Comparison of ENCODE assay signal across 8 mouse cellular contexts in genomic region chr7:126704121-126704980, GRCm38 (mm10). TPM values are rescaled to one million over a fixed set of nuclear protein-coding genes. Genes with fewer than 3 reads are reported as not detected.
DNase-seq lines count a peak whose midpoint lies in the region; ATAC-seq and TF ChIP-seq lines count a peak whose summit lies in the region.

No protein-coding gene starts in this region.

- peak overlapping the region; percentile 61 for H3K9ac ChIP-seq in limb, embryonic 14.5 days (ENCODE audit: low read depth, low read length, severe bottlenecking)
- peak overlapping the region; percentile 98 for H3K9ac ChIP-seq in midbrain, embryonic 15.5 days

- peak; percentile 70 to 85 for DNase-seq in adrenal gland, adult (ENCODE audit: inconsistent age in 2 of 2, low spot score in 1 of 2)
- DNase-seq in adrenal gland, adult 8-10 months, result no peak
- DNase-seq in embryo, embryonic 10 days (ENCODE audit: low spot score), result peak; percentile 78
- DNase-seq in gastrocnemius, postnatal 4 days (ENCODE audit: low spot score in 2 of 2), result peak; percentile 60 to 71
- peak; percentile 45 for DNase-seq in kidney, adult 9 months
- peak; percentile 64 for DNase-seq in limb, embryonic 14.5 days (ENCODE audit: low spot score)
- peak; percentile 82 to 94 for DNase-seq in spleen, adult 2 months (ENCODE audit: low read depth in 1 of 2, low spot score in 2 of 2)

- H3K4me3 ChIP-seq in limb, embryonic 14.5 days (replicated peaks; ENCODE audit: low read length), result peak overlapping the region; percentile 49
- peak overlapping the region; percentile 89 for H3K4me3 ChIP-seq in midbrain, embryonic 15.5 days
- H3K4me3 ChIP-seq in spleen, adult 2 months (ENCODE audit: extremely low read depth, insufficient read depth, insufficient read length), result peak overlapping the region; percentile 83

- no peaks in the 10 kb centered on the region for H3K9me3 ChIP-seq in limb, embryonic 14.5 days (ENCODE audit: control insufficient read depth, low read length)
- no peaks in the 10 kb centered on the region for H3K9me3 ChIP-seq in midbrain, embryonic 15.5 days

- TF ChIP-seq CTCF in spleen, adult 2 months (IDR thresholded peaks at IDR 0.05; ENCODE audit: extremely low read depth, insufficient read depth, insufficient read length, insufficient replicate concordance), result no peak

- TF ChIP-seq POLR2A in limb, embryonic 14.5 days (IDR thresholded peaks at IDR 0.05; ENCODE audit: borderline replicate concordance, extremely low read depth, insufficient read depth, insufficient read length), result no peak
- TF ChIP-seq POLR2A in spleen, adult 2 months (IDR thresholded peaks at IDR 0.05; ENCODE audit: low read depth, low read length), result peak; percentile 96

- no peak overlapping the region for H3K27ac ChIP-seq in limb, embryonic 14.5 days (replicated peaks; ENCODE audit: low read depth, low read length)
- H3K27ac ChIP-seq in midbrain, embryonic 15.5 days, result peak overlapping the region; percentile 90
- H3K27ac ChIP-seq in spleen, adult 2 months (ENCODE audit: insufficient read depth, low read length), result peak overlapping the region; percentile 100

- WGBS in limb, embryonic 14.5 days, result 2% methylated on average over 32 of the region's 39 CpGs
- under 1% methylated on average over 39 of the region's 39 CpGs for WGBS in midbrain, embryonic 15.5 days
- 2% methylated on average over 39 of the region's 39 CpGs for WGBS in spleen, adult 2 months

- peaks cover 7% of the 10 kb centered on the region; the same call in 1 of the 2 replicates for H3K4me1 ChIP-seq in limb, embryonic 14.5 days (ENCODE audit: control insufficient read depth, insufficient read depth, low read length)
- peaks cover 42% of the 10 kb centered on the region for H3K4me1 ChIP-seq in midbrain, embryonic 15.5 days
- peaks cover 33% of the 10 kb centered on the region for H3K4me1 ChIP-seq in spleen, adult 2 months (ENCODE audit: control insufficient read depth, insufficient read depth, insufficient read length)

- H3K27me3 ChIP-seq in limb, embryonic 14.5 days (ENCODE audit: control insufficient read depth, insufficient read depth, low read length), result no peaks in the 10 kb centered on the region
- H3K27me3 ChIP-seq in midbrain, embryonic 15.5 days (replicated peaks), result no peaks in the 10 kb centered on the region
- no peaks in the 10 kb centered on the region for H3K27me3 ChIP-seq in spleen, adult 2 months (ENCODE audit: control insufficient read depth, insufficient read depth, low read length)

- H3K4me2 ChIP-seq in limb, embryonic 14.5 days (replicated peaks; ENCODE audit: low read depth, low read length, severe bottlenecking), result peak overlapping the region; percentile 94
- H3K4me2 ChIP-seq in midbrain, embryonic 15.5 days, result peak overlapping the region; percentile 72

- no peaks in the 10 kb centered on the region for H3K36me3 ChIP-seq in limb, embryonic 14.5 days (ENCODE audit: control insufficient read depth, insufficient read depth, low read length)
- H3K36me3 ChIP-seq in midbrain, embryonic 15.5 days (replicated peaks), result peaks cover 7% of the 10 kb centered on the region
- H3K36me3 ChIP-seq in spleen, adult 2 months (ENCODE audit: control insufficient read depth, insufficient read depth, low read length), result peaks cover 39% of the 10 kb centered on the region

- ATAC-seq in limb, embryonic 14.5 days (ENCODE audit: low FRiP score, low read depth), result peak; percentile 68
- peak; percentile 89 for ATAC-seq in midbrain, embryonic 15.5 days (replicated peaks)

RNA-seq across cellular contexts. Expression of gene Coro1a, which starts 3.2 kb away (rescaled TPM):
- 10 to 100 TPM; 21.0 to 28.2 (median 25.0) TPM for total RNA-seq in adrenal gland, adult 8-10 months (2022)
- 10 to 100 TPM; 11.8 to 14.5 TPM for total RNA-seq in gastrocnemius, postnatal 4 days (2021)
- 33.4 and 45.7 TPM in 2 replicates for polyA plus RNA-seq in limb, embryonic 14.5 days (2012; rRNA removed)
- polyA plus RNA-seq in limb, embryonic 14.5 days (2014; fragmentation: Nextera tagmentation; extraction: Ambion mirVana), result 43.0 and 45.0 TPM in 2 replicates
- 119 and 127 TPM in 2 replicates for polyA plus RNA-seq in midbrain, embryonic 15.5 days (2015; fragmentation: Nextera tagmentation; extraction: Ambion mirVana)
- polyA plus RNA-seq in spleen, adult 2 months (2012; rRNA removed), result 1,755 and 1,932 TPM in 2 replicates

RNA-seq across cellular contexts. Expression of gene Slx1b, which starts 8.8 kb away (rescaled TPM):
- 10 to 100 TPM; 14.7 to 21.1 (median 18.2) TPM for total RNA-seq in adrenal gland, adult 8-10 months (2022)
- total RNA-seq in gastrocnemius, postnatal 4 days (2021), result 1 to 10 TPM; 7.0 to 7.4 TPM
- polyA plus RNA-seq in limb, embryonic 14.5 days (2012; rRNA removed), result 33.2 and 44.0 TPM in 2 replicates
- polyA plus RNA-seq in limb, embryonic 14.5 days (2014; fragmentation: Nextera tagmentation; extraction: Ambion mirVana), result 8.6 and 9.9 TPM in 2 replicates
- 18.3 and 20.9 TPM in 2 replicates for polyA plus RNA-seq in midbrain, embryonic 15.5 days (2015; fragmentation: Nextera tagmentation; extraction: Ambion mirVana)
- polyA plus RNA-seq in spleen, adult 2 months (2012; rRNA removed), result 13.2 and 19.5 TPM in 2 replicates

RNA-seq across cellular contexts. Expression of gene Bola2, which starts 9.2 kb away (rescaled TPM):
- 100 to 1,000 TPM in 1 of 4 experiments, 10 to 100 TPM in 3; 78.0 to 116 (median 95.6) TPM for total RNA-seq in adrenal gland, adult 8-10 months (2022)
- 10 to 100 TPM; 56.2 to 61.9 TPM for total RNA-seq in gastrocnemius, postnatal 4 days (2021)
- 37.3 and 50.4 TPM in 2 replicates for polyA plus RNA-seq in limb, embryonic 14.5 days (2012; rRNA removed)
- 121 and 122 TPM in 2 replicates for polyA plus RNA-seq in limb, embryonic 14.5 days (2014; fragmentation: Nextera tagmentation; extraction: Ambion mirVana)
- polyA plus RNA-seq in midbrain, embryonic 15.5 days (2015; fragmentation: Nextera tagmentation; extraction: Ambion mirVana), result 116 and 126 TPM in 2 replicates
- polyA plus RNA-seq in spleen, adult 2 months (2012; rRNA removed), result 37.4 and 51.8 TPM in 2 replicates

RNA-seq across cellular contexts. Expression of gene Sult1a1, which starts 28.1 kb away (rescaled TPM):
- total RNA-seq in adrenal gland, adult 8-10 months (2022), result 10 to 100 TPM; 33.4 to 42.0 (median 40.2) TPM
- total RNA-seq in gastrocnemius, postnatal 4 days (2021), result 10 to 100 TPM; 13.1 to 14.2 TPM
- 6.9 and 7.0 TPM in 2 replicates for polyA plus RNA-seq in limb, embryonic 14.5 days (2012; rRNA removed)
- 10.3 TPM in 2 replicates for polyA plus RNA-seq in limb, embryonic 14.5 days (2014; fragmentation: Nextera tagmentation; extraction: Ambion mirVana)
- polyA plus RNA-seq in midbrain, embryonic 15.5 days (2015; fragmentation: Nextera tagmentation; extraction: Ambion mirVana), result 8.3 and 8.9 TPM in 2 replicates
- 10.5 and 12.9 TPM in 2 replicates for polyA plus RNA-seq in spleen, adult 2 months (2012; rRNA removed)

RNA-seq across cellular contexts. Expression of gene Mapk3, which starts 55.0 kb away (rescaled TPM):
- total RNA-seq in adrenal gland, adult 8-10 months (2022), result 100 to 1,000 TPM; 117 to 195 (median 156) TPM
- 10 to 100 TPM; 65.0 to 66.7 TPM for total RNA-seq in gastrocnemius, postnatal 4 days (2021)
- 134 and 151 TPM in 2 replicates for polyA plus RNA-seq in limb, embryonic 14.5 days (2012; rRNA removed)
- 51.0 and 52.4 TPM in 2 replicates for polyA plus RNA-seq in limb, embryonic 14.5 days (2014; fragmentation: Nextera tagmentation; extraction: Ambion mirVana)
- polyA plus RNA-seq in midbrain, embryonic 15.5 days (2015; fragmentation: Nextera tagmentation; extraction: Ambion mirVana), result 110 and 111 TPM in 2 replicates
- 97.0 and 108 TPM in 2 replicates for polyA plus RNA-seq in spleen, adult 2 months (2012; rRNA removed)

Comparison
In these comparisons a context has a peak if more than half of its experiments do, and no peak if none do; other contexts are left out.
1. RNA of gene Coro1a, which starts 3.2 kb away (polyA plus RNA-seq): 1,755 to 1,932 TPM in spleen, adult 2 months; 119 to 127 TPM in midbrain, embryonic 15.5 days and 33.4 to 45.7 TPM in limb, embryonic 14.5 days; every median in the first group is over 10 times any median in the second.
2. Peak in every context shown above with its lines, with median percentiles within 50 percentile points of each other: H3K4me3 ChIP-seq.